Mouse (Mus musculus) lung, postnatal 0 days (tissue): ENCODE measurements around the gene Fto.

Experiments used
- CTCF ChIP-seq: IDR thresholded peaks from 2 replicates; pipeline ENCODE4 v1.5.1; 2016; ENCODE audit warnings: antibody characterized with exemption, mild to moderate bottlenecking
- EP300 ChIP-seq: IDR thresholded peaks from 2 replicates; pipeline ENCODE4 v1.6.1; 2016; ENCODE audit warnings: antibody characterized with exemption, mild to moderate bottlenecking, control low read depth

GRCm38 (mm10) chr8:91509206-91509899 is 196.0 kb downstream of the Fto start:
- TF ChIP-seq CTCF (no peak), EP300 (no peak)
